Mouse (Mus musculus) brain, embryonic 14.5 days (tissue): ENCODE results near the gene Osgepl1.

Source experiments
- CTCF ChIP-seq: fragments of 200-500 bp; IDR thresholded peaks from 2 replicates; pipeline ENCODE4 v1.5.1; 2012; ENCODE audit warnings: inconsistent platforms, mild to moderate bottlenecking, moderate library complexity, borderline replicate concordance; ENCODE audit not compliant: insufficient read depth, insufficient read length; ENCODE audit errors: extremely low read depth
- POLR2A ChIP-seq: fragments of 200-500 bp; IDR thresholded peaks from 2 replicates; pipeline ENCODE4 v1.6.1; 2012; ENCODE audit warnings: mild to moderate bottlenecking, inconsistent platforms, borderline replicate concordance; ENCODE audit not compliant: poor library complexity, insufficient read depth, insufficient read length, severe bottlenecking; ENCODE audit errors: extremely low read depth

GRCm38 (mm10) chr1:53269901-53270300 lies 43.5 kb upstream of the Osgepl1 start:
- no peak for TF ChIP-seq CTCF
- no peak for TF ChIP-seq POLR2A
